Mouse (Mus musculus): ENCODE measurements at regions not wholly inside any gene's neighbourhood (a gene's known extent, or its start where the extent isn't known, plus 50 kb on each side); places are given as distances from the start of the nearest gene placed in this dataset.

- DNase-seq (ENCODE audit: low spot score) = no peak
These were observed 87.6 kb downstream of the Rpl10-ps3 start for GRCm38 (mm10) chr9:50257162-50257561.

- DNase-seq (ENCODE audit: low spot score) = no peak
These were observed 99.6 kb downstream of the Rpl10-ps3 start for GRCm38 (mm10) chr9:50244982-50245671.

- DNase-seq (ENCODE audit: low spot score) = no peak
These were observed 103.8 kb downstream of the Rpl10-ps3 start for GRCm38 (mm10) chr9:50240923-50241322.

- DNase-seq (ENCODE audit: low spot score) = no peak
These were observed 108.9 kb downstream of the Rpl10-ps3 start for GRCm38 (mm10) chr9:50235908-50236307.

- no peak for DNase-seq (ENCODE audit: low spot score)
These were observed 110.1 kb downstream of the Rpl10-ps3 start for GRCm38 (mm10) chr9:50234655-50235054.

- no peak for DNase-seq (ENCODE audit: low spot score)
These were observed 111.7 kb downstream of the Rpl10-ps3 start for GRCm38 (mm10) chr9:50232958-50233510.

GRCm38 (mm10) chr9:50210481-50210880, 134.3 kb downstream of the Rpl10-ps3 start:
- DNase-seq (ENCODE audit: low spot score) = no peak

- DNase-seq (ENCODE audit: low spot score) = no peak
These were observed 145.1 kb downstream of the Rpl10-ps3 start for GRCm38 (mm10) chr9:50199422-50200218.

- DNase-seq (ENCODE audit: low spot score) = no peak
These were observed 152.2 kb downstream of the Rpl10-ps3 start for GRCm38 (mm10) chr9:50192400-50193110.

- no peak for DNase-seq (ENCODE audit: low spot score)
These were observed 153.6 kb downstream of the Rpl10-ps3 start for GRCm38 (mm10) chr9:50191136-50191535.

GRCm38 (mm10) chr9:50188576-50189070, 156.1 kb downstream of the Rpl10-ps3 start:
- no peak for DNase-seq (ENCODE audit: low spot score)

GRCm38 (mm10) chr9:50181360-50181759, 163.4 kb downstream of the Rpl10-ps3 start:
- DNase-seq (ENCODE audit: low spot score) = no peak

GRCm38 (mm10) chr9:50176131-50176530, 168.6 kb downstream of the Rpl10-ps3 start:
- no peak for DNase-seq (ENCODE audit: low spot score)

GRCm38 (mm10) chr9:50171826-50172464, 172.8 kb downstream of the Rpl10-ps3 start:
- no peak for DNase-seq (ENCODE audit: low spot score)

- DNase-seq (ENCODE audit: low spot score) = no peak
These were observed 173.6 kb downstream of the Rpl10-ps3 start for GRCm38 (mm10) chr9:50171164-50171563.

GRCm38 (mm10) chr9:50170637-50171036, 174.1 kb downstream of the Rpl10-ps3 start:
- no peak for DNase-seq (ENCODE audit: low spot score)

- DNase-seq (ENCODE audit: low spot score) = no peak
These were observed 190.2 kb downstream of the Rpl10-ps3 start for GRCm38 (mm10) chr9:50154618-50155017.

- no peak for DNase-seq (ENCODE audit: low spot score)
These were observed 194.7 kb downstream of the Rpl10-ps3 start for GRCm38 (mm10) chr9:50150091-50150490.

GRCm38 (mm10) chr9:50142756-50143155, 202.0 kb downstream of the Rpl10-ps3 start:
- no peak for DNase-seq (ENCODE audit: low spot score)

GRCm38 (mm10) chr9:50142091-50142490, 202.7 kb downstream of the Rpl10-ps3 start:
- DNase-seq (ENCODE audit: low spot score) = no peak

GRCm38 (mm10) chr9:50141176-50141575, 203.6 kb downstream of the Rpl10-ps3 start:
- DNase-seq (ENCODE audit: low spot score) = no peak
